Mouse (Mus musculus) lung, adult 2 months (tissue): ENCODE measurements around the gene Dnase1l1.

ENCODE experiments used
- CTCF ChIP-seq: fragments of 200-500 bp; IDR thresholded peaks from 2 replicates; pipeline ENCODE4 v1.5.1; 2011; ENCODE audit warnings: mild to moderate bottlenecking, low read length, control low read depth; ENCODE audit not compliant: insufficient read depth
- POLR2A ChIP-seq: fragments of 200-500 bp; IDR thresholded peaks from 2 replicates; pipeline ENCODE4 v1.6.1; 2011; ENCODE audit warnings: low read depth, mild to moderate bottlenecking, control low read depth, low read length, borderline replicate concordance; ENCODE audit errors: extremely low read depth

DNA sequence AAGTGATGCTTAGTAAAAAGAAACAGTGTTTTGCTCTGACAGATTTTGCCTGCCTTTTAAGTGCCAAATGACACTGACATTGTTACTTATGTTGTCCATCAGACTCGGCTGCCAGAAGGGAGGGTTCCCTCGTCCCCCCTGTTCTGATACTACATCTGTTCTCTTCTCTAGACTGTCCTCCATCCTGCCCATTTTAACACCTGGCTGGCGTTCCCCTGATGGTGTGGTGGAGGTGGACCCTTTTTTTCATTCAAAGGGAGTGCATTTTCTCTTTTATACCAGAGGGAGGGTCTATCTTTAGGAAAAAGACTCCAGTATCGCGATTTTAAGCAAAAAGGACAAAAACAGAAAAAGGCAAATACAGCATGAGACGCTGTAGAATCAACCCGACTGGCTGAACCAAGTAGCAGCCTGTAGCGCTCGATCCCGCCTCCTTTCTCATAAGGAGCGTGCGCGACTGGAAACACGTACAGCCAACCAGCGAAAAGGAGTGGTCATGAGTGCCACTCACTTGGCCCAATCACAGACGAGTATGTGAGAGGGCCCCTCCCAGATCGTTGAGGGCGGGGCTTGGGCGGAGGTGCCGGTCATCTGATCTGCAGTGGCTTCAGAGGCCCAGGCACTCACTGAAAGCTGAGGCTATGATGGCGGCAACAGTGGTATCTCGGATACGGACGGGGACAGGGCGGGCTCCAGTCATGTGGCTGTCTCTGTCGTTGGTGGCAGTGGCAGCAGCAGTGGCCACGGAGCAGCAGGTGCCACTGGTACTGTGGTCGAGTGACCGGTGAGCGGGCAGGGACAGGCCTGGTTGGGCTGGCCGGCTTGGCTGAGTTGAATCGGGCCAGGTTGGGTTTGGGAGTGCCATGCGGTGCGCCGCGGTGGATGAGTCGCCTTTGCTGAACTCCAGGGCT, 14.7 kb upstream of the Dnase1l1 start, which contains the start of gene Atp6ap1:
- TF ChIP-seq POLR2A (peak; percentile 81; the same call in 1 of the 2 replicates), CTCF (no peak)
